Mouse (Mus musculus) right cerebral cortex, adult 18-20 months (tissue): ENCODE results near the gene Cav1.

Experiments used
- DNase-seq: peaks from one replicate; pipeline ENCODE4 v3.0.0; 2022; ENCODE audit warnings: mixed read lengths

The Cav1 gene

DNA sequence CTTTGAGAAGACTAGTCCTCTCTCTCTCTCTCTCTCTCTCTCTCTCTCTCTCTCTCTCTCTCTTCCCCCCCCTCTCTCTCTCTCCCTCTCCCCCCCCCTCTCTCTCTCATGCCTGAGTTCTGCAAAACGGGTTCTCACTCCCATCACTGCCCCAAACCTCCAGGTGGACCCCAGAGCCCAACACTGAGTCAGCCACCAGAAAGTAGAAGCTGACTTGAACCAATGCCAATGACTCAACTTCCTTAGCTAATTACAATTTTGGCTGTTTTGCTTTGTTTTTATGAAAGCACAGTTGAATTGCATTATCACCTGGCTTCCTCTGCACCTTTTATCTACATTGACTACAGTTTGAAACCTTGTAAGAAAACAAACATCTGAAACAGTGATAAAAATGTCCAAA, 11.8 kb downstream of the Cav1 start:
- DNase-seq: no peak

DNA sequence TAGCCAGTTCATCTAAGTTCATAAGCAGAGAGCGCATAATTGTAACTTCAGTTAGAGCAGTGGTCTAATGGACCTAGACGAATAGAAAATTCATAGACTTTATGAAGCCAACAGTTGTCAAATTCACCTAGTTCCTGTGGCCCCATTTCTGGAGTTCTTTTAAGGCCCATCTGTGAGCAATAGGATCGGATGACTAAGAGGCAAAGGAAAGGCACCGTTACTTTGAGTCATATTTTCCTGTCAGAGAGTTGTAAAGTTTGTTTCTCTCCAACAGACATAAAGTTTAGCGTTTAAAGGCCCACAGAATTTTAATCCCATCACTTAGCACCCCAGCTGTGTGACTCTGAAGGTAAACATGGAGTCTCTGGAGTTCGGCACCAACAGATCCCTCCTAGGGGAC, 15.8 kb downstream of the Cav1 start:
- no peak for DNase-seq

DNA sequence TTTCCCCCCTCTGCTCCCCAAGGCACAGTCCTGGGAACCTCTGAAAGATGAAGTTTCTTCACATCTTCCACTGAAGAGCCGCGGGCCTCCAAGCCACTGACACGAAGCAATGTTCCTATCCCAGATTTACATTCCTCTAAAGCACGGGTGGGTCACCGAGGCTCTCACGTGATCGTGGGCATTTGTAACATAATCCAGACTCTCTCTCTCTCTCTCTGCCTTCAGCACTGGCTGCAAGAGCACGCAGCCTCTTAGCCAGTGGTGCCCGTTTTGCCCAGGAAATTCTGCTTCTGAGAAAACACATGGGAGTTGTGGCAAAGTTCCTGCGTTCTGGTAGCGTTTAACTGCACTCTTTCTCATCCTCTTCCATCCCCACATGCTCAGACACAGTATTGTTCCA, 21.1 kb downstream of the Cav1 start:
- no peak for DNase-seq

DNA sequence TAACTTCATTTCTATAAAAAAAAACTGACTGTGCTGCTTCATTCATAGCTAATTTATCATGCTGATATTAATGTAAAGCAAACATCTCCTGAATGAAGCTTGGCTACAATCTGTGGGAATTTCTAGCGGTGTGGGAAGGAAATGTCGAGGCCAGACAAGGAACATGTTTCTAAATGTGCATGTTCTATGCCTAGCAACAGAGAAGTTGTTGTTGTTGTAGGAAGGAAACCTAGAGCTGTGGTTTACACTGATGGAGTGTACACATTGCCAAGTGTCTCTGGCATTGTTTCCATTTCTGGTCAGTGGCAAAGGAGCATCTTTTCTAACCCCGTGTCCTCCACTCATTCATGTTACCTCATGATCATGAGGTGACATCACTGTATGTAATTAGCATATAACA, 23.7 kb downstream of the Cav1 start:
- DNase-seq: no peak

DNA sequence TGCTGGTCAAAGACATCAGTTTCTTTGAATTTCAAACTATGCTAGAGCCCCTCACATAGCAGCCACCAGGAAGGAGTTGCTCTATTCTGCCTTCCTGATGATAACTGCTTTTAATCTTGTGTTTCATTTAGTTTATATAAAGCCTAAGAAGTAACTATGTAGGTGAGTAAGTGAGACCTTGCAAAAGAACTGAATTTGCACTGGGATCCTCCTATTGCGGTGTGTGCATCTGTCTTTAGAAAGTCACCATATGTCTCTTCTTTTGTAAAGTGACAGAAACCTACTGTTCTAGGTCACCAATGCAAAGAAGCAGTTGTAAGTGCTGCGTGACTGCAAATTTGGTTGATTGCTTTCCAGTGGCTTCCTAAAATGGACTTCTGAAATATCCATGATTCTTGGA, 31.6 kb downstream of the Cav1 start:
- peak; percentile 5 for DNase-seq

DNA sequence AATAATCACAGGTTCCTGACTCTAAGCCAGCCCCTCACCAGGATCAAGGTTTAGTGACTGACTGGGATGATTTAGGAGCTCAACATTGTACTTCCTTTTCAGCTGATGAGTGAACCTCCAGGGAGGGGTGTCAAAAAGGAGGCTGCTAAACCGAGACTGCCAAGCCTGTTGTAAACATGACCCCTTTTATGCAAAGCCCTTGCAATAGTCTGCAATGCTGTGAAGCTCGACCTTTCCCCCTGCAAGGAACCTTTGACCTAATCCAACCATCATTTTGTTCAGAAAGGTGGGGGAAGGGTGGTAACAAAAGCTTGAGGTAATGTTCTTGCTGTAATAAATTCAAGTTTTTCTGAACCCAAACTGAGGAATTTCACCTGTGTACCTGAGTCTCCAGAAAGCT, 34.3 kb downstream of the Cav1 start:
- no peak for DNase-seq

DNA sequence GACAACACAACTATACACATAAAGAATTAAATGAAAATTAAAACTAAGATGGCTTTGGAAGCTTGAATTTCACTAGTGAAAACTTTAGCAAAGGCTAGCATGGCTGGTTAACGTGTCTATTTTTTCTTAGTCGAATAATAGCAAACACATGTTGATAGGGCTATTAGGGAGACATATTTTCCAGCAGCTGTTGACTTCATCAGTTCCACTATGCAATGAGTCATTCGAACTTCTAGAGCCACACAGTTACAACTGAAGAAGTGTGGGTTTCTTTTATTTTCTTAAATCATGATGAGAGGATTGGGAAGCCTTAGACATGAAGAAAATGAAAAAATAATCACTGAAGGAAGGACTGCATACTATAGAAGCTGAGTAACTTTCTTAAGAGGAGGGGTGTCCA, 41.9 kb downstream of the Cav1 start:
- DNase-seq: no peak

DNA sequence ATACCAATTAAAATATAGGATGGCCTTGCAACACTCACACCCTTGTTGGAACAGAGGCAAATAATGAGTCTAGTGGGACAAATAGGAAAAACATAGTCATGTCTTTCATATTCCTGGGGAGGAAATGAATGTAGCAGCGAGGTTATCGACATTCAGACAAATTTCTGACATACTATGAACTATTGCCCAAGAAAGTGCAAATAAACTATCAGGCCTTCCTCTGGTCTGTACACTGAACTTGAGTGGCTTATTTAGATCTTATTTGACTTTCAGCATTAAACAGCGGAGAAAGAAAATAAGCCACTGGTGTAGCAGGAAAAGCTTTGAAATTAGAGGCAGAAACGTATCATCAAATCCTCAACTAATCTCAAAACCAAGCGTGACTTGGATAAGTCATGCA, 44.7 kb downstream of the Cav1 start:
- DNase-seq: no peak

DNA sequence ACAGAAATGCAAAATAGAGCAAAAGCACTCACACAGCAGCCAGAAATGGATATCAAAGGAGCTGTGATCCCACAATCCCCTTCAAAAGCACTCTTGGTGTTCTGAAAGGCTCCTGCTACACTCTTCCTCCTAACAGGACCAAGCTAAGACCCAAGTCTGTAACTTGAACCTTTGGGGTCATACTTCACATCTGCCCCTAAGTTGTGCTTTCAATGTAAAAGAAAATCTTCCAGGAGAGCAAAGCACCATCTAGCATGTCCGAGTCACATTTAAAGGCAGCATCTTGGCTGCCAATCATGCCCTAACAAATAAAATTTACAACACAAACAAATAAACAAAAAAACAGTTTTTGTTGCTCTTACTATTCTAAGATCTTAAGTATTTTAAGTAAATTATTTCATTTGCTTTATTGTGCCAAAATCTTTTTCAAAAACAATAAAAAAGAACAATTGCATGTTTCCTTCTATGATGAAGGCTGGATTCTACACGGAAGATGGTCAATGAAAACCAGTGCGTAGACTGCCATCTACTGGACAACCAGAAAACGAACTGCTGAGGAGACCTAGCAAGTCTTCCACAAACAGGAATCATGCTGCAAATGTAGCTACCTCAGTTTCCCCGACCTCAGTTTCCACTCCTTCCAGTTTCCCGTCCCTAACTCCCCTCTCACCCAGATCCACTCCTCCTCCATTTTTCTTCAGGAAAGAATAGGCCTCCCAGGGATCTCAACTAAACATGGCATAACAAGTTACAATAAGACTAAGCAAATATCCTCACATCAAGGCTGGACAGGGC, 53.0 kb downstream of the Cav1 start:
- DNase-seq: peak; percentile 39

DNA sequence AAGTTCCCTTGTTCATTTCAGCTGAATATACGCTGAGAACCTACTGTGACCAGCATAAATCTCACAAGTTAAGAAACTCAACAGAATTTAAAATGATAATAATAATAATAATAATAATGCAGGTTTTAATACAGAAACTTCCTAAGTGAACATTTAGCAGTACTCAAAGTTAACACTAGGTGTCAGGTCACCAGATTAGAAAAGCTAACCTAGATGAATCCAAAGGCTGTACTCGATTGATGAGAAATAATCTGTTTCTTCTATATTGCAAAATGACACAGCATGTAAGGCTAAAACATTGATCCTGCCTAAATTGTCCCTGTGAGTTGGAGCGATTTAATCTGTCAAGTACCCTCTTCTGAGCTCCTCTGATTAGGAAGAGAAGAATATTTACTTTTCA, 56.6 kb downstream of the Cav1 start:
- DNase-seq: no peak

DNA sequence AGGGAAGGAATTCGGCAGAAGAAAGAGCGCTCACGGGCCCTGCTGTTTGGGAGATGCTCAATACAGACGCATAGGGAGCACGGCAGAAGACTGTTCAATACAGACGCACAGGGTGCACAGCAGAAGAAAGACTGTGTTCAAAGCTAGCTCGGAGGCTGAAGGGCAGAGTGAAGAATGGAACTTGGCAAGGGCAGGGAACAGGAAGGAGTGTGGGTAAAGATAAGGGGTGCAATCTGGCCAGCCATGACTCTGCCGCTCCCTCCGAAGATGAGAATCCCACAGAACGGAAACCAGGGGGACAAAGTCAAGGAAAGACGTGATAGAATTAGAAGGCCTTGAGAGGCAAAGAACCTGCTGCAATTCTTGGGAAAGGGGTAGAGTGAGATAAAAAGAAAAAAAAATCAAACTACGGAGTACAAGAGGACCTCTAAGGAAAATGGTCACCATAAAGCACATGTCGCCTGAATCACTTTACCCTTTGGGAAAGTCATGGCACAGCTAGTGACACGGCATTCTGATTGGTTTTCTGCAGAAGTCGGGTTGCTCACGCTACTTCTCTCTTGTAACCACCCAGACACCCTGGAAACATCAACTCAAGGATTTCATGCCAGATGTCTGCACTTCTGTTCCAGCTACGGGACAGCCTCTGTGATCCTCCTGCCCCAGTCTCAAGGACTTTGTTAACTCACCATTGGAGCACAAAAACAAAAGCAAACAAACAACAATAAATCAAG, 57.5 kb downstream of the Cav1 start:
- DNase-seq: no peak

DNA sequence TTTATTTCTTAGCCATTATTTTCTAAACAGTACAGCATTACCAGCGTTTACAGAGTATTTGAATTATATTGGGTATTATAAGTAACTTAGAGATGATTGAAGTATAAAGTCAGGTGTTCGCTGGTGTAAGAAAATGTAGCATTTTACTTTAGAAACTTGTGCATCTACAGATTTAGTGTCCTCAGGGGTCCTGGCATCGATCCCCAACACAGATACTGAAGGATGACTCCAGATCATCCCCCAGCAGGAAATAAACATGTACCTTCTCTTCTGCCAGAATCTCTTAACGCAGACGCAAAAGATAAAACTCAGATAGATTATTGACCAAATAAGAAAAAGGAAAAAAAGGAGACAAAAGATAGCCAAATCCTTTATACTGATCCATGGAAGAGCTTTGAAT, 68.2 kb downstream of the Cav1 start:
- no peak for DNase-seq

DNA sequence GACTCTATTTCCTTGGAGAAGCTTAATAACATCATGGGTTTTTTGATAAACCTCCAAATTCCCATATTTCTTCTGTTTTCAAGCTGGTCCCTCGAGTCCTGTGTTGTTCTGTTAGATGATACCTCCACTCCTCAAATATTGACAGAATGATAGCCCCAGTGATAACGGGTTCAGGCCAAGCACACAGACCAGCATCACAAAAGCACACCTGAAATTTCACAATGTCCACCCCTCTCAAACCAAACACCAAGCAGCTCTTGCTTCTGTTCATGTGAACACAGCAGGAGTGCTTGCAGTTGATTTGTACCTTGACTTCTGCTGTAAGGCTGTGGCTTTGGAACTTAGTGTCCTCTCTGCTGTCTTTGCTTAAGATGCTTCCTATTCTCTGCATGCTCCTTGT, 71.2 kb downstream of the Cav1 start:
- DNase-seq: no peak

DNA sequence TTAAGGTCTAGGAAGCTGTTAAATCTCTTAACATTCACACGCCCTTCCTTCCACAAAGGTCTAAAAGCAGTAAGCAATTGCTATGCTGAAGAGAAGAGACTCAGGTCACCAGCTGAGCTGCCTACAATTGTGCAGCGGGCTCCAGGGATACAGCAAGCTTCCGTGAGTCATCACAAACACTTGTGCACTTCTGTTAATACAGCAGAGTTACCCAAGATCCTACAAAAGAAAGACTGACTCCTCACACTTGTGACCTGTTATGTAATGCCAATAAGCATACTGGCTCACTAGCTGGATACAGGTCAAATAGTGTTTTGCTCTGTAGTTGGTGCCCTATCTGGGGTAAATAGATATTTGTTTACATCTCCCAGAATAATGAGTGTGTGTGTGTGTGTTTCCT, 74.0 kb downstream of the Cav1 start:
- no peak for DNase-seq

DNA sequence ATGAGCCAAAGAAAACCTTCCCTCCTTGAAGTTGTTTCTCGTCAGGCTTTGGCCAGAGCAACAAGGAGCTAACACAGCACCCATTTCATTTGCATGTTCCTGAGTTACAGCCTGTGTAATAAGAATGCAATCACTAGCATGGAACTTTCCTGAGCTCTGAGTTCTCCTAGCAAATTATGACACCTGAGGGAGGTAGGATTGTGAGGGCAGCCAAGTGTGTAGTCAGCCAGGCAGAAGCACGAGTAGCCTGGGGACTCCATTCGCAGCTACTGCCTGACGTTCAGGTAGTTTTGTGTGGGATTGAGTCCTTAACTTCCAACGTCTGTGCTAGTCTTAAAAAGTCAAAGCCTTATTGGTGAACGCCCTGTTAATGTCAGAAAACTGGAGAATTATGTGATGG, 75.6 kb downstream of the Cav1 start:
- DNase-seq: no peak

DNA sequence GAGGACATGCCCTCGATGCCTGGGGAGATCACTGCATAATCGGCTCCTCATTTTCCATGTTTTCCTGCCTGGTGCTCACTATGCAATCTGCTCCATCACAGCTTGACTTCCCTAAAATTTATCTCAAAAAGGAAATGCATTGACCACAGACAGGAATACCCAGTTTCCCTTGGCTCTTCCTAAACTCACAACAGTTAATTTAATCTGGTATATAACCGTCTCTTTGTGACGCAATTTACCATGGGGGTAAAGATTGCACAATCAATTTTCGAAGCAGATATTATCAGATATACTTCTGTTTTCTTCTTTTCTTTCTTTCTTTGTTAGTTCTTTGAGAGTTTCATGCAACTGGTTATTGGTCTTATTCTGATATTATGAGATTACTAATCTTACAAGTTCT, 79.4 kb downstream of the Cav1 start:
- DNase-seq: no peak

DNA sequence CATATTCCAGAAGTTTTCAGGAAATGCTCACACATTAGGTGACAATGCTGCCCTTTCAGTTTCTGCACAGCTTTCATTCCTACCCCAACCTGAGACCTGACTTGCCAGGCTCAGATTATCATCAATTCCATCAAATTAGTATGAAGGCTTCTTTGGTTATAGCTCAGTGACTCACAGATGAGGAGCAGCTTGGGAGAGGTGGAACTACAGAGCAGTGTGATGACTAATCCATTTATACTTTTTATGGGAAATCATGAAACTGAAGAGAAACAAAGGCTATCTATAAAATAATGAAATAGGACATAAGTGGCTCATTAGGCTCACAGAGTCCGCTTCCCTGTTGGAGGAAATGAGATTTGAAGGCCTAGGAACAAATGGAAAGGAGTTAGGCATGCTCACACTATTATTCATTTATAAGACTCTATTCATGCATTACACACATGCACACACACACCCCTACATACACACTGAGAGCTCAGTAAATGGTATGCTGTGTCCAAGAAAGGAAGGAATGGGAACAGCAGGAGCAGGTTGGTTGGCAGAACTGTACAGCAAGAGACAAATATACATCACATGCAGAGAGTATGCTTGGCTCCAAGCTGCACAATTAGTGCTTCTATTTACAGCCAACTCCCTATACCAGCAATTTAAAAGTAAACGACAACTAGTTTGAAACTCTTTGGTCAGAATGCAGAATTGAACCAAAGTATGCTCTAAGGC, 82.0 kb downstream of the Cav1 start:
- DNase-seq: peak; percentile 7
